8 mouse cellular contexts compared by ENCODE assay signal in genomic region chr8:95352151-95352870, GRCm38 (mm10). TPM values are rescaled to one million over a fixed set of nuclear protein-coding genes. Genes with fewer than 3 reads are reported as not detected.
DNase-seq lines count a peak whose midpoint lies in the region; ATAC-seq and TF ChIP-seq lines count a peak whose summit lies in the region.

Gene Mmp15 (plus strand): TSS chr8:95352268.

- TF ChIP-seq POLR2A in embryonic fibroblast, embryonic 13.5 days (IDR thresholded peaks at IDR 0.05; ENCODE audit: low read depth, low read length) = no peak

- DNase-seq in adrenal gland, postnatal 4 days (ENCODE audit: low spot score in 2 of 2) = peak; percentile 32 to 58
- DNase-seq in liver, embryonic 13.5 days = no peak
- peak; percentile 65 for DNase-seq in urinary bladder, postnatal 25 days (ENCODE audit: low spot score)

- no peaks in the 10 kb centered on the region for H3K79me2 ChIP-seq in C2C12 (ENCODE audit: control insufficient read depth, insufficient read depth)

- H3K9me3 ChIP-seq in heart, embryonic 12.5 days (replicated peaks) = no peaks in the 10 kb centered on the region
- H3K9me3 ChIP-seq in kidney, embryonic 16.5 days (ENCODE audit: low read length) = no peaks in the 10 kb centered on the region
- H3K9me3 ChIP-seq in liver, embryonic 13.5 days (replicated peaks) = no peaks in the 10 kb centered on the region
- H3K9me3 ChIP-seq in neural tube, embryonic 12.5 days = no peaks in the 10 kb centered on the region

- WGBS in heart, embryonic 12.5 days = under 1% methylated on average over 78 of the region's 80 CpGs
- WGBS in kidney, embryonic 16.5 days = 0% methylated on average over 72 of the region's 80 CpGs
- 1% methylated on average over 71 of the region's 80 CpGs for WGBS in liver, embryonic 13.5 days (ENCODE audit: insufficient replicate concordance)
- under 1% methylated on average over 80 of the region's 80 CpGs for WGBS in neural tube, embryonic 12.5 days

- ATAC-seq in heart, embryonic 12.5 days (ENCODE audit: insufficient number of reproducible peaks, low FRiP score) = peak; percentile 77
- peak; percentile 86 for ATAC-seq in kidney, embryonic 16.5 days (ENCODE audit: low FRiP score, low TSS enrichment)
- ATAC-seq in liver, embryonic 13.5 days (ENCODE audit: low read depth) = peak; percentile 53
- peak; percentile 79 for ATAC-seq in neural tube, embryonic 12.5 days (ENCODE audit: low FRiP score, low read depth)

- peak within 1 kb of the TSS; percentile 83 for H3K4me2 ChIP-seq in heart, embryonic 12.5 days
- H3K4me2 ChIP-seq in kidney, embryonic 16.5 days (replicated peaks; ENCODE audit: low read depth, low read length) = peak within 1 kb of the TSS; percentile 98
- peak within 1 kb of the TSS; percentile 70 for H3K4me2 ChIP-seq in liver, embryonic 13.5 days
- H3K4me2 ChIP-seq in neural tube, embryonic 12.5 days (replicated peaks) = peak within 1 kb of the TSS; percentile 93

- peak within 1 kb of the TSS; percentile 33 for H3ac ChIP-seq in C2C12 (ENCODE audit: control insufficient read depth, insufficient read length, low read depth)

- H3K9ac ChIP-seq in heart, embryonic 12.5 days = peak within 1 kb of the TSS; percentile 99
- H3K9ac ChIP-seq in kidney, embryonic 16.5 days (replicated peaks; ENCODE audit: low read length) = peak within 1 kb of the TSS; percentile 88
- H3K9ac ChIP-seq in liver, embryonic 13.5 days = peak within 1 kb of the TSS; percentile 49
- H3K9ac ChIP-seq in neural tube, embryonic 12.5 days = peak within 1 kb of the TSS; percentile 94

- H3K36me3 ChIP-seq in C2C12 (ENCODE audit: control insufficient read depth, insufficient read depth) = no peaks in the 10 kb centered on the region
- H3K36me3 ChIP-seq in heart, embryonic 12.5 days = peaks cover 10% of the 10 kb centered on the region; the same call in 1 of the 2 replicates
- H3K36me3 ChIP-seq in kidney, embryonic 16.5 days (ENCODE audit: insufficient read depth, low read length) = 0 out of 2 replicates have a peak, but pooled peaks cover 2% of the 10 kb centered on the region
- H3K36me3 ChIP-seq in liver, embryonic 13.5 days = no peaks in the 10 kb centered on the region
- H3K36me3 ChIP-seq in neural tube, embryonic 12.5 days = no peaks in the 10 kb centered on the region

- no peaks in the 10 kb centered on the region for H3K27me3 ChIP-seq in C2C12 (ENCODE audit: control insufficient read depth, insufficient read depth, insufficient read length)
- no peaks in the 10 kb centered on the region for H3K27me3 ChIP-seq in heart, embryonic 12.5 days (replicated peaks)
- peaks cover 2% of the 10 kb centered on the region; the same call in 1 of the 2 replicates for H3K27me3 ChIP-seq in kidney, embryonic 16.5 days (ENCODE audit: insufficient read depth, low read length)
- H3K27me3 ChIP-seq in liver, embryonic 13.5 days = peaks cover 88% of the 10 kb centered on the region
- no peaks in the 10 kb centered on the region for H3K27me3 ChIP-seq in neural tube, embryonic 12.5 days (replicated peaks)

- no peak for TF ChIP-seq CTCF in C2C12 (IDR thresholded peaks at IDR 0.05; ENCODE audit: control insufficient read depth, insufficient read depth, insufficient read length)
- no peak for TF ChIP-seq CTCF in embryonic fibroblast, embryonic 13.5 days (IDR thresholded peaks at IDR 0.05; ENCODE audit: borderline replicate concordance, insufficient read depth, low read length)

- no peaks in the 10 kb centered on the region for H3K4me1 ChIP-seq in embryonic fibroblast, embryonic 13.5 days (ENCODE audit: control insufficient read depth, insufficient read depth, low read length)
- peaks cover 65% of the 10 kb centered on the region for H3K4me1 ChIP-seq in heart, embryonic 12.5 days (replicated peaks)
- peaks cover 26% of the 10 kb centered on the region for H3K4me1 ChIP-seq in kidney, embryonic 16.5 days (ENCODE audit: insufficient read depth, low read length)
- peaks cover 13% of the 10 kb centered on the region; the same call in 1 of the 2 replicates for H3K4me1 ChIP-seq in liver, embryonic 13.5 days (replicated peaks)
- peaks cover 38% of the 10 kb centered on the region for H3K4me1 ChIP-seq in neural tube, embryonic 12.5 days

- no peak within 1 kb of the TSS for H3K27ac ChIP-seq in embryonic fibroblast, embryonic 13.5 days (ENCODE audit: insufficient read depth, low read length)
- peak within 1 kb of the TSS; percentile 89 for H3K27ac ChIP-seq in heart, embryonic 12.5 days (ENCODE audit: poor library complexity, severe bottlenecking)
- peak within 1 kb of the TSS; percentile 78 for H3K27ac ChIP-seq in kidney, embryonic 16.5 days (ENCODE audit: low read length)
- H3K27ac ChIP-seq in liver, embryonic 13.5 days = no peak within 1 kb of the TSS
- H3K27ac ChIP-seq in neural tube, embryonic 12.5 days = peak within 1 kb of the TSS; percentile 77

- H3K4me3 ChIP-seq in C2C12 (ENCODE audit: insufficient read depth, poor library complexity, severe bottlenecking) = peak within 1 kb of the TSS; percentile 29
- peak within 1 kb of the TSS; percentile 46 for H3K4me3 ChIP-seq in embryonic fibroblast, embryonic 13.5 days (ENCODE audit: insufficient read depth, low read length)
- H3K4me3 ChIP-seq in heart, embryonic 12.5 days = peak within 1 kb of the TSS; percentile 86
- peak within 1 kb of the TSS; percentile 82 for H3K4me3 ChIP-seq in kidney, embryonic 16.5 days (ENCODE audit: low read length)
- H3K4me3 ChIP-seq in liver, embryonic 13.5 days (replicated peaks) = peak within 1 kb of the TSS; percentile 59
- H3K4me3 ChIP-seq in neural tube, embryonic 12.5 days = peak within 1 kb of the TSS; percentile 86

- no peaks in the 10 kb centered on the region for H3K79me3 ChIP-seq in C2C12 (ENCODE audit: low read depth)

TF ChIP-seq in C2C12, 6 proteins besides CTCF, POLR2A, EP300 and RAD21:
- TF ChIP-seq MYOD1 (IDR thresholded peaks at IDR 0.05; ENCODE audit: control insufficient read depth, insufficient read length, low read depth) (no peak), CEBPB (IDR thresholded peaks at IDR 0.05; ENCODE audit: low read depth) (no peak), USF1 (IDR thresholded peaks at IDR 0.05; ENCODE audit: low read depth) (no peak), MAX (IDR thresholded peaks at IDR 0.05) (no peak), MYOG (IDR thresholded peaks at IDR 0.05; ENCODE audit: control insufficient read depth, extremely low read depth, insufficient read length) (no peak), FOSL1 (IDR thresholded peaks at IDR 0.05; ENCODE audit: insufficient read depth, low read length, poor library complexity, severe bottlenecking) (no peak)

RNA-seq across cellular contexts. Expression of gene Mmp15, which starts in this region (rescaled TPM):
- 6.0 TPM for polyA plus RNA-seq in C2C12 (2012; fragmentation: generic; extraction: Trizol)
- total RNA-seq in adrenal gland, postnatal 4 days (2021) = 10 to 100 TPM; 25.3 to 30.8 TPM
- polyA plus RNA-seq in embryonic fibroblast, embryonic 13.5 days (2011; ENCODE audit: insufficient read length, low read depth, missing spikeins) = 0.85 and 1.4 TPM in 2 replicates
- polyA plus RNA-seq in heart, embryonic 12.5 days (2016; fragmentation: Nextera tagmentation; extraction: Ambion mirVana) = 86.0 and 86.6 TPM in 2 replicates
- 8.9 and 9.4 TPM in 2 replicates for polyA plus RNA-seq in kidney, embryonic 16.5 days (2015; fragmentation: Nextera tagmentation; extraction: Ambion mirVana)
- 0.86 and 1.1 TPM in 2 replicates for polyA plus RNA-seq in liver, embryonic 13.5 days (2015; fragmentation: Nextera tagmentation; extraction: Ambion mirVana)
- polyA plus RNA-seq in neural tube, embryonic 12.5 days (2016; fragmentation: Nextera tagmentation; extraction: Ambion mirVana) = 36.4 and 41.3 TPM in 2 replicates

Comparison
In these comparisons a context has a peak if more than half of its experiments do, and no peak if none do; other contexts are left out.
1. H3K4me3 ChIP-seq: peak in every context shown above with its lines; median percentile 86 in heart, embryonic 12.5 days; 86 in neural tube, embryonic 12.5 days; 82 in kidney, embryonic 16.5 days; 59 in liver, embryonic 13.5 days; 46 in embryonic fibroblast, embryonic 13.5 days; 29 in C2C12.
2. H3K27ac ChIP-seq: peak in heart, embryonic 12.5 days (single experiment), kidney, embryonic 16.5 days (single experiment) and neural tube, embryonic 12.5 days (single experiment); none in embryonic fibroblast, embryonic 13.5 days (single experiment) and liver, embryonic 13.5 days (single experiment).
3. H3K9ac ChIP-seq: peak in every context shown above with its lines; median percentile 99 in heart, embryonic 12.5 days; 94 in neural tube, embryonic 12.5 days; 88 in kidney, embryonic 16.5 days; 49 in liver, embryonic 13.5 days.
4. Peak in every context shown above with its lines, with median percentiles within 50 percentile points of each other: ATAC-seq and H3K4me2 ChIP-seq.